Mouse (Mus musculus) hindbrain, embryonic 16.5 days (tissue): Measurements from ENCODE around the gene Tmc7. TPM values are rescaled to one million over a fixed set of nuclear protein-coding genes. Genes with fewer than 3 reads are reported as not detected.

Source experiments
- ATAC-seq: fragments of 200-750 bp; cut with Nextera tagmentation; 2 replicates; pipeline ENCODE4 v1.8.0; 2017; ENCODE audit warnings: moderate TSS enrichment, moderate library complexity
- H3K27ac ChIP-seq: fragments of 300-500 bp; sonication (generic); 2 replicates; pipeline ENCODE4 v1.5.1; 2014; ENCODE audit warnings: low read depth, mild to moderate bottlenecking, control low read depth, low read length, moderate library complexity
- H3K27me3 ChIP-seq: fragments of 300-500 bp; sonication (generic); replicated peaks from 2 replicates; pipeline ENCODE4 v1.6.1; 2014; ENCODE audit warnings: low read length; ENCODE audit not compliant: control insufficient read depth, insufficient read depth
- H3K36me3 ChIP-seq: fragments of 300-500 bp; sonication (generic); 2 replicates; pipeline ENCODE4 v1.6.1; 2014; ENCODE audit warnings: mild to moderate bottlenecking, low read length, moderate library complexity, mixed read lengths; ENCODE audit not compliant: control insufficient read depth, insufficient read depth
- H3K4me1 ChIP-seq: fragments of 300-500 bp; sonication (generic); 2 replicates; pipeline ENCODE4 v1.6.1; 2014; ENCODE audit warnings: low read depth, low read length; ENCODE audit not compliant: control insufficient read depth, insufficient read depth
- H3K4me2 ChIP-seq: fragments of 300-500 bp; sonication (generic); 2 replicates; pipeline ENCODE4 v1.6.1; 2014; ENCODE audit warnings: mild to moderate bottlenecking, low read length, control low read depth, moderate library complexity
- H3K4me3 ChIP-seq: fragments of 300-500 bp; sonication (generic); 2 replicates; pipeline ENCODE4 v1.5.1; 2014; ENCODE audit warnings: mild to moderate bottlenecking, low read length, control low read depth, moderate library complexity
- H3K9ac ChIP-seq: fragments of 300-500 bp; sonication (generic); 2 replicates; pipeline ENCODE4 v1.6.1; 2014; ENCODE audit warnings: low read depth, mild to moderate bottlenecking, control low read depth, low read length, moderate library complexity
- H3K9me3 ChIP-seq: fragments of 300-500 bp; sonication (generic); 2 replicates; pipeline ENCODE4 v1.6.1; 2014; ENCODE audit warnings: mild to moderate bottlenecking, low read length, moderate library complexity; ENCODE audit not compliant: control insufficient read depth
- WGBS: fragments of 180-500 bp; shearing (Covaris S2); extraction: QIAGEN DNeasy Blood & Tissue Kit; methylation state at CpG from one replicate; pipeline ENCODE4 v1.1.7; 2014; 5-methylcytosine and 5-hydroxymethylcytosine counted together
- polyA plus RNA-seq: library from polyadenylated mRNA; unstranded; fragments of >200 nt; fragmentation: Nextera tagmentation; extraction: Ambion mirVana; gene quantifications from 2 replicates; pipeline ENCODE4 v1.2.1, GENCODE M21; 2015

Tmc7 gene
- polyA plus RNA-seq, 1 experiment from 2014 or later: 7.9 TPM

- H3K9ac ChIP-seq: no peak overlapping the region
- no peak overlapping the region for H3K27ac ChIP-seq
- WGBS: 83% methylated on average over 4 of the region's 4 CpGs
- H3K4me2 ChIP-seq: no peak overlapping the region
- ATAC-seq: no peak
- no peaks in the 10 kb centered on the region for H3K27me3 ChIP-seq
- H3K9me3 ChIP-seq: peaks cover 4% of the 10 kb centered on the region
- no peak overlapping the region for H3K4me3 ChIP-seq
- no peaks in the 10 kb centered on the region for H3K36me3 ChIP-seq
- H3K4me1 ChIP-seq: no peaks in the 10 kb centered on the region; the same call in 1 of the 2 replicates
These were observed 26.7 kb upstream of the Tmc7 start for GRCm38 (mm10) chr7:118611185-118611749.

GRCm38 (mm10) chr7:118610721-118611120 lies 26.2 kb upstream of the Tmc7 start:
- H3K9me3 ChIP-seq: peaks cover 8% of the 10 kb centered on the region
- 84% methylated on average over 13 of the region's 13 CpGs for WGBS
- H3K27me3 ChIP-seq: no peaks in the 10 kb centered on the region
- H3K4me1 ChIP-seq: no peaks in the 10 kb centered on the region; the same call in 1 of the 2 replicates
- H3K27ac ChIP-seq: no peak overlapping the region
- no peak overlapping the region for H3K4me2 ChIP-seq
- no peak for ATAC-seq
- no peak overlapping the region for H3K9ac ChIP-seq
- no peaks in the 10 kb centered on the region for H3K36me3 ChIP-seq
- no peak overlapping the region for H3K4me3 ChIP-seq

- Histone ChIP-seq H3K4me2 (no peak overlapping the region), H3K9me3 (peaks cover 8% of the 10 kb centered on the region), H3K9ac (no peak overlapping the region), H3K4me1 (no peaks in the 10 kb centered on the region; the same call in 1 of the 2 replicates), H3K27me3 (no peaks in the 10 kb centered on the region), H3K36me3 (no peaks in the 10 kb centered on the region), H3K4me3 (no peak overlapping the region), H3K27ac (no peak overlapping the region)
- 91% methylated on average over 7 of the region's 7 CpGs for WGBS
- no peak for ATAC-seq
These were observed 25.3 kb upstream of the Tmc7 start for GRCm38 (mm10) chr7:118609815-118610214.

GRCm38 (mm10) chr7:118604842-118605241 lies 20.3 kb upstream of the Tmc7 start:
- H3K27ac ChIP-seq: no peak overlapping the region
- no peak overlapping the region for H3K9ac ChIP-seq
- no peaks in the 10 kb centered on the region for H3K4me1 ChIP-seq
- H3K4me3 ChIP-seq: no peak overlapping the region
- H3K9me3 ChIP-seq: peaks cover 8% of the 10 kb centered on the region
- 75% methylated on average over 8 of the region's 8 CpGs for WGBS
- ATAC-seq: no peak
- no peaks in the 10 kb centered on the region for H3K27me3 ChIP-seq
- H3K36me3 ChIP-seq: no peaks in the 10 kb centered on the region
- H3K4me2 ChIP-seq: no peak overlapping the region

- no peak overlapping the region for H3K4me2 ChIP-seq
- H3K9me3 ChIP-seq: no peaks in the 10 kb centered on the region
- 63% methylated on average over 12 of the region's 12 CpGs for WGBS
- no peak overlapping the region for H3K4me3 ChIP-seq
- no peak for ATAC-seq
- H3K27ac ChIP-seq: no peak overlapping the region
- no peaks in the 10 kb centered on the region for H3K36me3 ChIP-seq
- H3K4me1 ChIP-seq: peaks cover 9% of the 10 kb centered on the region
- H3K27me3 ChIP-seq: peaks cover 5% of the 10 kb centered on the region
- no peak overlapping the region for H3K9ac ChIP-seq
These were observed 15.6 kb upstream of the Tmc7 start for GRCm38 (mm10) chr7:118599954-118600631.

GRCm38 (mm10) chr7:118597201-118597600 lies 12.7 kb upstream of the Tmc7 start, which contains the start of gene Tmc5:
Gene Tmc5 (plus strand): TSS chr7:118597297.
- Histone ChIP-seq H3K4me2 (peak within 1 kb of the TSS; percentile 58), H3K9me3 (no peaks in the 10 kb centered on the region), H3K36me3 (no peaks in the 10 kb centered on the region), H3K4me3 (peak within 1 kb of the TSS; percentile 32), H3K27ac (no peak within 1 kb of the TSS), H3K27me3 (peaks cover 5% of the 10 kb centered on the region), H3K4me1 (peaks cover 22% of the 10 kb centered on the region), H3K9ac (peak within 1 kb of the TSS; percentile 46)
- WGBS: 3% methylated on average over 23 of the region's 23 CpGs
- ATAC-seq: no peak

GRCm38 (mm10) chr7:118596271-118596670 lies 11.7 kb upstream of the Tmc7 start:
- Histone ChIP-seq H3K36me3 (no peaks in the 10 kb centered on the region), H3K4me2 (no peak overlapping the region), H3K4me3 (no peak overlapping the region), H3K4me1 (peaks cover 24% of the 10 kb centered on the region), H3K27me3 (peaks cover 5% of the 10 kb centered on the region), H3K27ac (no peak overlapping the region), H3K9me3 (no peaks in the 10 kb centered on the region), H3K9ac (no peak overlapping the region)
- no peak for ATAC-seq
- WGBS: 82% methylated on average over 11 of the region's 11 CpGs

DNA sequence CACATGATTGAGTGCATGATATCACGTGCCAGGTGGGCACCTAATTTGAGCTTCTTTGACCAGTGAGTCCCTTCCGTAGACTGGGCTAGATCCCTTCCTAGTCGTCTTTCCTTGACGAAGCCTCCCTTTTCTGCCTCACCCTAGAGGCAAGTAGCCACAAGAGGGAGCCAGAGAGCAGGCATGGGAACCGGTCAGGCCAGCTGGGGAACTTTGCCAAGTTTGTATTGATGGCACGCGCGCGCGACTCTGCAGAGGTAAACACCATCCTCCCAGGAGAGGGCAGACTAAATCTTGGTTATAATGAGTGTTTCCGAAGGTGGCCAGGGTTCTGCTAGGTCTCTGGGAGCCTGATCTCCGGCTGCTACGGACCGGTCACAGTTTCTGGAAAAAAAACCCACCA lies 10.7 kb upstream of the Tmc7 start:
- 2% methylated on average over 14 of the region's 14 CpGs for WGBS
- ATAC-seq: peak; percentile 36
- peaks cover 5% of the 10 kb centered on the region for H3K27me3 ChIP-seq
- H3K27ac ChIP-seq: no peak overlapping the region
- no peaks in the 10 kb centered on the region for H3K36me3 ChIP-seq
- peaks cover 24% of the 10 kb centered on the region for H3K4me1 ChIP-seq
- peak overlapping the region; percentile 44 for H3K4me2 ChIP-seq
- peak overlapping the region; percentile 4; the same call in 1 of the 2 replicates for H3K9ac ChIP-seq
- no peaks in the 10 kb centered on the region for H3K9me3 ChIP-seq
- H3K4me3 ChIP-seq: no peak overlapping the region

- no peak overlapping the region for H3K4me3 ChIP-seq
- H3K9ac ChIP-seq: peak overlapping the region; percentile 25; the same call in 1 of the 2 replicates
- H3K4me2 ChIP-seq: peak overlapping the region; percentile 44
- 25% methylated on average over 10 of the region's 10 CpGs for WGBS
- no peak for ATAC-seq
- no peaks in the 10 kb centered on the region for H3K9me3 ChIP-seq
- H3K4me1 ChIP-seq: peaks cover 24% of the 10 kb centered on the region
- H3K27me3 ChIP-seq: peaks cover 5% of the 10 kb centered on the region
- H3K36me3 ChIP-seq: no peaks in the 10 kb centered on the region
- H3K27ac ChIP-seq: peak overlapping the region; percentile 67
These were observed 10.1 kb upstream of the Tmc7 start for GRCm38 (mm10) chr7:118594611-118595010.
